Mouse (Mus musculus) CD4-positive, CD25-positive, alpha-beta regulatory T cell, adult 2 months (primary cell): ENCODE measurements around the gene Spata9.

Source experiments
- DNase-seq: peaks from one replicate; pipeline ENCODE4 v3.0.0-alpha.2; 2012; ENCODE audit warnings: low read depth, low spot score

Spata9 gene

DNA sequence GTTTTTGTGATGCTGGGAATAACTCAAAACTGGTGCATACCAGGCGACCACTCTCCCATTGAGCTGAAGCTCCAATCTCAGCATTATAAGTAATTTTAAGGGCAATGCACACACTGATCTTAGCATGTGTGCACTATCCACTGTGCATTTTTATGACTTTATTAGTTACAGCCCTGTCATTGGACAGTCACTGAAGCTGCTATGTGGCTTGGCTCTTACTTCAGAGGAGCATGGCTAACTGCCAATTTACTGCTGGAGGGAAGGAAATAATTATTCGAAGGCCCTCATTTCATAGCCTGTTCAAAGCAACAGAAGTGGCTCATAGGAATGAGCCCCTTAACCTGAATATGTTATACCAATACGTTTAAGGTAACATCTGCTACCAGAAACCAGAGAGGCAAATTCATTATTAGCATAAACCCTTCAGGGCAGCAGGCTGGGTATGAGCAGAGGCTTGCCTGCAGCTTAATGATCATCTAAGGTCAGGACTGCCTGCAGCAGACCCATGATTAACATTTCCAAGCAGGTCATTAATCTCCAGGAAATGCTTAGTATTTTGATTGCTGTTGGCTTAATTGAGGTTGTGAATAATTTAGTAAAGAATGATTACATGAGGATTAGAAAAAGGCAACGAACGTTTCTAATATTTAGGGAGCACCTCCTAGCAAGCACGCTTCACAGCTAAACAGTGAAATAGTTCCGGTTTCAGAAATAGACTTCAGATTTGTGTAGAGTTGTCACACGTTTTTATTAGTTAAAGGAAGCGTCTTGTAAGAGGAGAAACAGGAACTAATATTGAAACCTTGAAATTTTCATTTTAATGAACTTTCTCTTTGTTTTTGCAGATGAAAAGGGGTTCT, 25.4 kb downstream of the Spata9 start:
- DNase-seq = no peak

DNA sequence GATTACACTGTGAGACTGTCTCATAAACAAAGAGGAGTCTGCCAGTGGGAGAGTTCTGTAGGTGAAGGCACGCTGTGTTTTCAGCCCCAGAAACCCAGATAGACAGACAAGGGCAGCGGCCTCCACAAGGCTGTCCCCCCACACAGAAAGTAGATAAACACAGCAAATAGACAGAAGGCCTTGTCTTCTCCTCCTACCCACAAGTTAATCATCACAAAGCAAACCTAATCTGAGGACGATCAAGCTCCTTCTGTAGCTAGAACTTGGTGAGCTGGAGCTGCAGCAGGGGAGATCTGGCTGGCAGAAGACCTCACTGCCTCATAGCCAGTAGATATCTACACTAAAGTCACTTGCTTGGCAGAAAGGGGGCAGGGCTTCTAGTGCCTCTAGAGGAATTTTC, 36.3 kb downstream of the Spata9 start:
- DNase-seq = no peak

- DNase-seq = no peak
These were observed 47.6 kb downstream of the Spata9 start for GRCm38 (mm10) chr13:76014511-76014910.

DNA sequence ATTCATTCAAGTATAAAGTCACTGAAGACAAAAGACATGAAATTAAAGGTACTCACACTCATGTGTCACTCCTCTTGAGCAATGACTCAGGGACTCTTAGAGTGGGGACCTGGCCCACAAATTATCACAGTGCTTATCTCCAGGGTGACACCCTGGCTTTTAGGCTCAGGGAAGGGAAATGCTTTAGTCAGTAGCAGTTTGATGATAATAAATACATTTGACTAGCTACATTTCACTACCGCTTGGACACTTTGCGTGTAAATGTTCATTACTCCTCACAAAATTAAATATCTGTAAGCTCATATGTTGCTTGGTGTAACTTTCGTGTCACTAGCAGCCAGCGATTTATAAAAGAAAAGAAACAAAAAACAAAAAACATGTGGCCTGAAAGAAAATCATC, 50.5 kb downstream of the Spata9 start:
- peak; percentile 21 for DNase-seq

DNA sequence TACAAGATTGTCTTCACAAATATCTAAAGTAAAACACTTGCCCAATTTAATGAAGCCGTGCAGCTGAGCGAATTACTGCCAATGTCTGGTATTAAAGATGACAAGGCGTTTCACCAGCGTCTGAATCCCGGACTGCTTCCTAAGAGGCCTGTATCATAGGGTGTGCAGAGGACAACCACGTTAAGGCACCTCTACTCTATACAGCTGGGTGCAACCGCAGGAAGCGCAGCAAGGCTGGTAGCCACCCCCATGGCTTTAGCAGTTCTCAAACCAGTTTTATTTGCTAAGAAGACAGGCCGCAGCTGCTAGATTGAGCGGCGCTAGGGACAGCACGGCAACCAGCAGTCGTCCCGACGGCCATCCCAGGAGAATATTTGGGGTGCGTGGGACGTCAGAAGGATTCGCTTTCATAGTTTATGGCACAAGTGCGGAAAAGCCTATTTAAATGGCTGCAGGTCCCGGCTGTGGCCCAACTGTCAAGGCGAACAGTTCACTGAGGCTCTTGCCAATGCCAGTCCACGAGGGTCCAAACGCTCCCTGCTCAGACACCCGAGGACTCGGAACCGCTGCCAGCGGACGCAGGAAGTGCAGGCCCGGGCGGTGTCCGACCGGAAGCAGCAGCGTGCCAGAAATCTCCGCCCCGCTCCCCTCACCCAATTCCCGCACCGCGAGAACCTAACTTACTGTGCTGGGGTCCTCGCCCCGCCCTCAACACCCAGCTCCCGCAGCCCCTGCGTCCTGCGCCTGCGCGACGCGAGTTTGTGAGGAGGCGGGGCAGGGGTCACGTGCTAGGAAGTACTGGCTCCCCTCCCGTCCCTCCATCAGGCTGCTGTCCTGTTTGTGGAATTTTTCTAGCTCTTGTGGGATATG, 51.3 kb downstream of the Spata9 start, which contains the start of gene Rfesd:
Gene Rfesd (minus strand): TSS at position 746 of the 870 bp plus-strand sequence.
- DNase-seq = peak; percentile 99

- DNase-seq = peak; percentile 39
These were observed 52.0 kb downstream of the Spata9 start for GRCm38 (mm10) chr13:76018844-76019400.

DNA sequence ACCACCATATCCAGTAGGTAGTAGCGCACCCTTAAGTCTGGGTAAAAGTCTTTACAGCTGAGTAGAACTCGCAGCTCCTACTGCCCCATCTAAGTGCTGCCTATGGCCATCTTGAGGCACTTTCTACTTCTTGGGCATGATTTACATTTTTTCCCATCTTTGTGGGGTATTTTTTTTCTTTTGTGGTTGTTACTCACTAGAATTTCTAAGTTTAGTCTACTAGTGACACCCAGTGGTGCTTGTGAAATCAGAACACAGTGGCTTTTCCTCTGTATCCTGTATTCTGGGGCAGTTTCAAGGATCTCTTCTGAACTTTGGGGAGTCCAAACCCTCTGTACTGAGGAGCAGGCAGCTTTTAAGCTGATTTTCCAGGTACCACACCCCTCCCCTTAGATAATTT, 54.8 kb downstream of the Spata9 start:
- DNase-seq = peak; percentile 11

DNA sequence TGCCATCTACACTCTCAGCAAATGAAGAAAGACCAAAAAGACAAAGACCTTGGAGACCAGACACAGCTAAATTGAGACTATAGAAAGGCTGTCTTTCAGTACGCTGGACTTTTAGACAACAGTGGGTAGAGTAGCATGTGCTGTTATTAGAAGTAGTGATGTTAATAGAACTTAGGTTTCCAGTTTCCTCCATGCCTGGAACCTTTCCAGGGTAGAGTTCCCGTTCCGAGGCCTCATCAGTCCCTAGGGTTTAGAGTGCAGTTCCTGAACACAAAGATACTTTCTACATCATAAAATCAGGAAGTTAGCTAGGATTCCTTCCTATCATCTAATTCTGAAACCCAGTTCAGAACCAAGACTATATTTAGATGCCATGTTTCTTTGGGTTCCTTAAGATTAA, 57.6 kb downstream of the Spata9 start:
- DNase-seq = no peak

DNA sequence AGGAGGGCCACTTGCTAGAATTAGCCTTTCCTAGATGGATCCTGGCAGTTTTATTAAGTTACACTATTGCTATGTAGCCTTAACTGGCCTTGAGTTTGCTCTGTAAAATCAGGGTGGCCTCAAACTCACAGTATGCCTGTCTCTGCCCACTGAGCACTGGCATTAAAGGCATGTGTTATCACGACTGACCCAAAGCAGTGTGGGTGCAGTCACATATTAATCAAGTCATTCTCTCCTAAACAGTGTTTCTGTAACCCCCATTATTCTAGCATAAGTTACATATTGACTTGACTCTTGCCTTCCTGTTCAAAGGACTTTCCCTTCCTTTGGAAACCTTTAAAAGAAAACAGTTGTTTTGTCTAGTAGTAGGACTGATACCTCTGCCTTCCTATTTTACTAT, 75.5 kb downstream of the Spata9 start:
- DNase-seq = no peak

GRCm38 (mm10) chr13:76044971-76045370, 78.0 kb downstream of the Spata9 start:
- DNase-seq = no peak
